Mouse (Mus musculus): ENCODE measurements around the gene Hlx. TPM values are rescaled to one million over a fixed set of nuclear protein-coding genes. Genes with fewer than 3 reads are reported as not detected.

Gene Hlx
- total RNA-seq, 1 experiment = 1.4 TPM

DNA sequence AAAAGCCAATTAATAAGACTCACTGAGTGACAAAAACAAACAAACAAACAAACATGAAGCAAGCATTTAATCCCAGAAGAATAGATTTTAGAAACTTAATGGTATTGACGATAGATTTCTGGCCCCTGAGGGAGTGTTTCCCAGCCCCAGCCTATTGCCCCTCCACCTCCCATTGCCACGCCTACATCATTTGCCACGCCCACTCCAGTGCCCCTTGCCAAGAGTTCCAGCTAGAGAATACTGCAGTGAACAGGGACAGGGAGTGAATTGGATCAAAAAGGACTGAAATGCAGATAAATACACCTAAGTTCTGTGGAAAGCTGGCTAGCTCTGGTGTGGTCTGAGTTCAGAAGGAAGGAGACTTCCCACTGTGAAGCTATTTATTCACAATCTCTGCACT lies 31.4 kb upstream of the Hlx start:
- H3K9me3 ChIP-seq (ENCODE audit: control insufficient read depth, insufficient read depth, low read depth, low read length) = no peaks in the 10 kb centered on the region
- no peak overlapping the region for H3K4me3 ChIP-seq (ENCODE audit: insufficient read depth in 1 of 2, low read depth in 1 of 2, low read length in 2 of 2, poor library complexity in 1 of 2, severe bottlenecking in 1 of 2)
- DNase-seq (ENCODE audit: low read depth, low spot score) = no peak
- H3K9ac ChIP-seq (ENCODE audit: insufficient read depth, low read depth, low read length, poor library complexity, severe bottlenecking) = no peak overlapping the region
- H3K27ac ChIP-seq (ENCODE audit: insufficient read depth, low read depth, low read length, poor library complexity, severe bottlenecking) = no peak overlapping the region
- H3K36me3 ChIP-seq (ENCODE audit: control insufficient read depth, insufficient read depth, low read length, poor library complexity, severe bottlenecking) = no peaks in the 10 kb centered on the region
- in situ Hi-C loops (cut with MboI; ENCODE audit: low sequenced_read_pairs in 2 of 2, unreplicated experiment in 2 of 2) = loop anchor here (25.0 kb wide), 1 partner anchor 502 kb away; no protein-coding TSS in a partner anchor
- H3K4me1 ChIP-seq (ENCODE audit: control insufficient read depth in 2 of 2, insufficient read depth in 2 of 2, low read length in 2 of 2, poor library complexity in 1 of 2) = no peaks in the 10 kb centered on the region
- no peak for TF ChIP-seq ZC3H11A (IDR thresholded peaks at IDR 0.05; ENCODE audit: borderline replicate concordance, low read depth, low read length)
- TF ChIP-seq HCFC1 (IDR thresholded peaks at IDR 0.05; ENCODE audit: borderline replicate concordance, insufficient read depth, low read length) = no peak
- no peak for TF ChIP-seq MAFK (IDR thresholded peaks at IDR 0.05; ENCODE audit: insufficient read depth, low read depth, low read length)
- no peak for TF ChIP-seq CHD2 (IDR thresholded peaks at IDR 0.05; ENCODE audit: low read depth, low read length)
- TF ChIP-seq ZNF384 (IDR thresholded peaks at IDR 0.05; ENCODE audit: low read depth, low read length) = no peak

DNA sequence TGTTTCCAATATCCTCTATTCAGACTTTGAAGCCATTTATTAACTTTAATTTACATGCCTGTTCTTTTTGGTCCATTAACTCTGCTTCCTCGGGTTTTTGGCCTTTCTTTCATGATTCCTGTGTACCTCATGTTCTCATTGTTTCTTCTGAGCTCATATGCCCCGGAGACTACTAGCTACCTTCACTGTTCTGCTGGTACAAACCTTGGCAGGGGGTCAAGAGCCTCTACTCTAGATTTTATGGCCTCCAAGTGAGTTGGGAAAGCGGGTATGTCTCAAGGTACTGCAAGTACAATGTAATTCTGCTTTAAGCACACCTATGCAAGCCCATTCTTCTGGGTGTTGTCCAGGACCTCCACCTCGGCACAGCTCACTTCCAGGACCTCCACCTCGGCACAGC lies 30.5 kb upstream of the Hlx start:
- in situ Hi-C loops (cut with MboI; ENCODE audit: low sequenced_read_pairs in 2 of 2, unreplicated experiment in 2 of 2) = loop anchor here (25.0 kb wide), 1 partner anchor 501 kb away; no protein-coding TSS in a partner anchor
- H3K4me3 ChIP-seq (ENCODE audit: insufficient read depth in 1 of 2, low read depth in 1 of 2, low read length in 2 of 2, poor library complexity in 1 of 2, severe bottlenecking in 1 of 2) = no peak overlapping the region
- DNase-seq (ENCODE audit: low read depth, low spot score) = no peak
- TF ChIP-seq ZNF384 (IDR thresholded peaks at IDR 0.05; ENCODE audit: low read depth, low read length) (no peak), ZC3H11A (IDR thresholded peaks at IDR 0.05; ENCODE audit: borderline replicate concordance, low read depth, low read length) (no peak), MAFK (IDR thresholded peaks at IDR 0.05; ENCODE audit: insufficient read depth, low read depth, low read length) (no peak), CHD2 (IDR thresholded peaks at IDR 0.05; ENCODE audit: low read depth, low read length) (no peak), HCFC1 (IDR thresholded peaks at IDR 0.05; ENCODE audit: borderline replicate concordance, insufficient read depth, low read length) (no peak)
- no peak overlapping the region for H3K9ac ChIP-seq (ENCODE audit: insufficient read depth, low read depth, low read length, poor library complexity, severe bottlenecking)
- H3K27ac ChIP-seq (ENCODE audit: insufficient read depth, low read depth, low read length, poor library complexity, severe bottlenecking) = no peak overlapping the region
- no peaks in the 10 kb centered on the region for H3K36me3 ChIP-seq (ENCODE audit: control insufficient read depth, insufficient read depth, low read length, poor library complexity, severe bottlenecking)
- no peaks in the 10 kb centered on the region for H3K9me3 ChIP-seq (ENCODE audit: control insufficient read depth, insufficient read depth, low read depth, low read length)
- H3K4me1 ChIP-seq (ENCODE audit: control insufficient read depth in 2 of 2, insufficient read depth in 2 of 2, low read length in 2 of 2, poor library complexity in 1 of 2) = no peaks in the 10 kb centered on the region

DNA sequence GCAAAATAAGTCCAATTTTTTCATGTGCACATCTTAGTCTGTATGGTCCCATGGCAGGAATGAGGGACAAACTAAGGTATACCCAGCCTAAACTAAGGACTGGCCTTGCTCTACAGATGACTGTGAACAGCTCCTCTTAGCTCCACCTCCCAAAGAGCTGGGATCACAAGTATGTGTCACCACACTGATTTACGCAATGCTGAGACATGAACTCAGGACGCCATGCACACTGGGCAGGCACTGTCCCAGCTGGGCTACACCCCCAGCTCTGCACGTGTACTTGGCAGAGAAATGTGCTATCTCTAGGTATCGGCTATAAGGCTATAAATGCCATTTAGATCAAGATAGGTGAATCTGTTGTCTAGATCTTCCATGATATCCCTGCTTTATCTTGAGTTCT lies 29.6 kb upstream of the Hlx start:
- no peaks in the 10 kb centered on the region for H3K4me1 ChIP-seq (ENCODE audit: control insufficient read depth in 2 of 2, insufficient read depth in 2 of 2, low read length in 2 of 2, poor library complexity in 1 of 2)
- H3K9me3 ChIP-seq (ENCODE audit: control insufficient read depth, insufficient read depth, low read depth, low read length) = no peaks in the 10 kb centered on the region
- no peak overlapping the region for H3K27ac ChIP-seq (ENCODE audit: insufficient read depth, low read depth, low read length, poor library complexity, severe bottlenecking)
- DNase-seq (ENCODE audit: low read depth, low spot score) = no peak
- no peak overlapping the region for H3K9ac ChIP-seq (ENCODE audit: insufficient read depth, low read depth, low read length, poor library complexity, severe bottlenecking)
- in situ Hi-C loops (cut with MboI; ENCODE audit: low sequenced_read_pairs in 2 of 2, unreplicated experiment in 2 of 2) = loop anchor here (25.0 kb wide), 1 partner anchor 500 kb away; no protein-coding TSS in a partner anchor
- H3K4me3 ChIP-seq (ENCODE audit: insufficient read depth in 1 of 2, low read depth in 1 of 2, low read length in 2 of 2, poor library complexity in 1 of 2, severe bottlenecking in 1 of 2) = no peak overlapping the region
- TF ChIP-seq MAFK (IDR thresholded peaks at IDR 0.05; ENCODE audit: insufficient read depth, low read depth, low read length) (no peak), ZNF384 (IDR thresholded peaks at IDR 0.05; ENCODE audit: low read depth, low read length) (no peak), HCFC1 (IDR thresholded peaks at IDR 0.05; ENCODE audit: borderline replicate concordance, insufficient read depth, low read length) (no peak), CHD2 (IDR thresholded peaks at IDR 0.05; ENCODE audit: low read depth, low read length) (no peak), ZC3H11A (IDR thresholded peaks at IDR 0.05; ENCODE audit: borderline replicate concordance, low read depth, low read length) (no peak)
- no peaks in the 10 kb centered on the region for H3K36me3 ChIP-seq (ENCODE audit: control insufficient read depth, insufficient read depth, low read length, poor library complexity, severe bottlenecking)

DNA sequence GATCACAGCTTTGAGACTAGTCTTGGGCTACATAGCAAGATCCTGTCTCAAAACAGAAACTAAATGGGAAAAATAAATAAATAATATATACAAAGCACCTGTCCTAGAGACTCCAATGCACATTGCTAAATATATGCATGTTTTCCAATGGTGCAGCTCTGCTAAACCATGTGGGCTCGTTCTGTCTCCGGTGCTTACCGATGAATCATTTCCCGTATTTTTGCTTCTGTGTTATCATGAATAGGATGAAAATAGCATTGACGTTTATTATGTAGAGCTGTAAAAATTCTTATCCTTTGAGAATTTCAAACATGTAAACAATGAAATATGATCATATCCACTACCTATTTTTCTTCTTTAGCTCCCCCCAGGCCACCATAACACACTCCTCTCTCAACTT lies 20.3 kb upstream of the Hlx start:
- DNase-seq (ENCODE audit: low read depth, low spot score) = no peak
- H3K27ac ChIP-seq (ENCODE audit: insufficient read depth, low read depth, low read length, poor library complexity, severe bottlenecking) = no peak overlapping the region
- no peaks in the 10 kb centered on the region for H3K4me1 ChIP-seq (ENCODE audit: control insufficient read depth in 2 of 2, insufficient read depth in 2 of 2, low read length in 2 of 2, poor library complexity in 1 of 2)
- TF ChIP-seq ZC3H11A (IDR thresholded peaks at IDR 0.05; ENCODE audit: borderline replicate concordance, low read depth, low read length) (no peak), HCFC1 (IDR thresholded peaks at IDR 0.05; ENCODE audit: borderline replicate concordance, insufficient read depth, low read length) (no peak), MAFK (IDR thresholded peaks at IDR 0.05; ENCODE audit: insufficient read depth, low read depth, low read length) (no peak), CHD2 (IDR thresholded peaks at IDR 0.05; ENCODE audit: low read depth, low read length) (no peak)
- no peak overlapping the region for H3K9ac ChIP-seq (ENCODE audit: insufficient read depth, low read depth, low read length, poor library complexity, severe bottlenecking)
- no peaks in the 10 kb centered on the region for H3K9me3 ChIP-seq (ENCODE audit: control insufficient read depth, insufficient read depth, low read depth, low read length)
- H3K4me3 ChIP-seq (ENCODE audit: insufficient read depth in 1 of 2, low read depth in 1 of 2, low read length in 2 of 2, poor library complexity in 1 of 2, severe bottlenecking in 1 of 2) = no peak overlapping the region
- H3K36me3 ChIP-seq (ENCODE audit: control insufficient read depth, insufficient read depth, low read length, poor library complexity, severe bottlenecking) = no peaks in the 10 kb centered on the region
- in situ Hi-C loops (cut with MboI; ENCODE audit: low sequenced_read_pairs in 2 of 2, unreplicated experiment in 2 of 2) = loop anchor here (25.0 kb wide), 1 partner anchor 490 kb away; no protein-coding TSS in a partner anchor
